Mouse (Mus musculus): ENCODE results near the gene Tmprss6. TPM values are rescaled to one million over a fixed set of nuclear protein-coding genes. Genes with fewer than 3 reads are reported as not detected.

Tmprss6 gene
- polyA plus RNA-seq (2011; ENCODE audit: insufficient read length, low read depth, missing spikeins): not detected in 2 replicates

- TF ChIP-seq CTCF (IDR thresholded peaks at IDR 0.05; ENCODE audit: borderline replicate concordance, insufficient read depth, low read length) (no peak), POLR2A (IDR thresholded peaks at IDR 0.05; ENCODE audit: low read depth, low read length) (no peak)
- no peak within 1 kb of the TSS for H3K4me3 ChIP-seq (ENCODE audit: insufficient read depth, low read length)
- no peaks in the 10 kb centered on the region for H3K4me1 ChIP-seq (ENCODE audit: control insufficient read depth, insufficient read depth, low read length)
- no peak within 1 kb of the TSS for H3K27ac ChIP-seq (ENCODE audit: insufficient read depth, low read length)
These were observed at the start of gene Tmprss6 for GRCm38 (mm10) chr15:78468379-78468937. Gene Tmprss6 (minus strand): TSS chr15:78468634.

- Histone ChIP-seq H3K4me3 (ENCODE audit: insufficient read depth, low read length) (no peak overlapping the region), H3K4me1 (ENCODE audit: control insufficient read depth, insufficient read depth, low read length) (no peaks in the 10 kb centered on the region), H3K27ac (ENCODE audit: insufficient read depth, low read length) (no peak overlapping the region)
- TF ChIP-seq POLR2A (IDR thresholded peaks at IDR 0.05; ENCODE audit: low read depth, low read length): no peak
- TF ChIP-seq CTCF (IDR thresholded peaks at IDR 0.05; ENCODE audit: borderline replicate concordance, insufficient read depth, low read length): no peak
These were observed 49.8 kb upstream of the Tmprss6 start for GRCm38 (mm10) chr15:78518221-78518620.

GRCm38 (mm10) chr15:78515759-78516158 is 47.3 kb upstream of the Tmprss6 start:
- no peak overlapping the region for H3K4me3 ChIP-seq (ENCODE audit: insufficient read depth, low read length)
- TF ChIP-seq CTCF (IDR thresholded peaks at IDR 0.05; ENCODE audit: borderline replicate concordance, insufficient read depth, low read length): no peak
- no peak for TF ChIP-seq POLR2A (IDR thresholded peaks at IDR 0.05; ENCODE audit: low read depth, low read length)
- no peak overlapping the region for H3K27ac ChIP-seq (ENCODE audit: insufficient read depth, low read length)
- H3K4me1 ChIP-seq (ENCODE audit: control insufficient read depth, insufficient read depth, low read length): no peaks in the 10 kb centered on the region

- H3K4me3 ChIP-seq (ENCODE audit: insufficient read depth, low read length): no peak overlapping the region
- no peak for TF ChIP-seq POLR2A (IDR thresholded peaks at IDR 0.05; ENCODE audit: low read depth, low read length)
- peak; percentile 81; the same call in 1 of the 2 replicates for TF ChIP-seq CTCF (IDR thresholded peaks at IDR 0.05; ENCODE audit: borderline replicate concordance, insufficient read depth, low read length)
- H3K4me1 ChIP-seq (ENCODE audit: control insufficient read depth, insufficient read depth, low read length): no peaks in the 10 kb centered on the region
- no peak overlapping the region for H3K27ac ChIP-seq (ENCODE audit: insufficient read depth, low read length)
These were observed 46.1 kb upstream of the Tmprss6 start for GRCm38 (mm10) chr15:78514393-78515146.

GRCm38 (mm10) chr15:78513019-78513418 is 44.6 kb upstream of the Tmprss6 start:
- TF ChIP-seq POLR2A (IDR thresholded peaks at IDR 0.05; ENCODE audit: low read depth, low read length) (no peak), CTCF (IDR thresholded peaks at IDR 0.05; ENCODE audit: borderline replicate concordance, insufficient read depth, low read length) (no peak)
- H3K27ac ChIP-seq (ENCODE audit: insufficient read depth, low read length): no peak overlapping the region
- H3K4me1 ChIP-seq (ENCODE audit: control insufficient read depth, insufficient read depth, low read length): no peaks in the 10 kb centered on the region
- no peak overlapping the region for H3K4me3 ChIP-seq (ENCODE audit: insufficient read depth, low read length)

GRCm38 (mm10) chr15:78511951-78512350 is 43.5 kb upstream of the Tmprss6 start:
- Histone ChIP-seq H3K27ac (ENCODE audit: insufficient read depth, low read length) (no peak overlapping the region), H3K4me1 (ENCODE audit: control insufficient read depth, insufficient read depth, low read length) (no peaks in the 10 kb centered on the region), H3K4me3 (ENCODE audit: insufficient read depth, low read length) (no peak overlapping the region)
- TF ChIP-seq CTCF (IDR thresholded peaks at IDR 0.05; ENCODE audit: borderline replicate concordance, insufficient read depth, low read length): no peak
- TF ChIP-seq POLR2A (IDR thresholded peaks at IDR 0.05; ENCODE audit: low read depth, low read length): no peak

GRCm38 (mm10) chr15:78510736-78511135 is 42.3 kb upstream of the Tmprss6 start:
- Histone ChIP-seq H3K27ac (ENCODE audit: insufficient read depth, low read length) (no peak overlapping the region), H3K4me3 (ENCODE audit: insufficient read depth, low read length) (no peak overlapping the region), H3K4me1 (ENCODE audit: control insufficient read depth, insufficient read depth, low read length) (no peaks in the 10 kb centered on the region)
- TF ChIP-seq CTCF (IDR thresholded peaks at IDR 0.05; ENCODE audit: borderline replicate concordance, insufficient read depth, low read length): no peak
- TF ChIP-seq POLR2A (IDR thresholded peaks at IDR 0.05; ENCODE audit: low read depth, low read length): no peak

- no peak overlapping the region for H3K4me3 ChIP-seq (ENCODE audit: insufficient read depth, low read length)
- no peaks in the 10 kb centered on the region for H3K4me1 ChIP-seq (ENCODE audit: control insufficient read depth, insufficient read depth, low read length)
- no peak overlapping the region for H3K27ac ChIP-seq (ENCODE audit: insufficient read depth, low read length)
- TF ChIP-seq CTCF (IDR thresholded peaks at IDR 0.05; ENCODE audit: borderline replicate concordance, insufficient read depth, low read length): no peak
- no peak for TF ChIP-seq POLR2A (IDR thresholded peaks at IDR 0.05; ENCODE audit: low read depth, low read length)
These were observed 41.7 kb upstream of the Tmprss6 start for GRCm38 (mm10) chr15:78510121-78510576.

GRCm38 (mm10) chr15:78509297-78509899 is 41.0 kb upstream of the Tmprss6 start:
- Histone ChIP-seq H3K27ac (ENCODE audit: insufficient read depth, low read length) (no peak overlapping the region), H3K4me3 (ENCODE audit: insufficient read depth, low read length) (no peak overlapping the region), H3K4me1 (ENCODE audit: control insufficient read depth, insufficient read depth, low read length) (no peaks in the 10 kb centered on the region)
- TF ChIP-seq CTCF (IDR thresholded peaks at IDR 0.05; ENCODE audit: borderline replicate concordance, insufficient read depth, low read length): no peak
- TF ChIP-seq POLR2A (IDR thresholded peaks at IDR 0.05; ENCODE audit: low read depth, low read length): no peak

GRCm38 (mm10) chr15:78508443-78508842 is 40.0 kb upstream of the Tmprss6 start:
- H3K27ac ChIP-seq (ENCODE audit: insufficient read depth, low read length): no peak overlapping the region
- no peaks in the 10 kb centered on the region for H3K4me1 ChIP-seq (ENCODE audit: control insufficient read depth, insufficient read depth, low read length)
- TF ChIP-seq POLR2A (IDR thresholded peaks at IDR 0.05; ENCODE audit: low read depth, low read length): no peak
- TF ChIP-seq CTCF (IDR thresholded peaks at IDR 0.05; ENCODE audit: borderline replicate concordance, insufficient read depth, low read length): no peak
- no peak overlapping the region for H3K4me3 ChIP-seq (ENCODE audit: insufficient read depth, low read length)
